Mouse (Mus musculus): ENCODE measurements around the gene Akap11.

DNA sequence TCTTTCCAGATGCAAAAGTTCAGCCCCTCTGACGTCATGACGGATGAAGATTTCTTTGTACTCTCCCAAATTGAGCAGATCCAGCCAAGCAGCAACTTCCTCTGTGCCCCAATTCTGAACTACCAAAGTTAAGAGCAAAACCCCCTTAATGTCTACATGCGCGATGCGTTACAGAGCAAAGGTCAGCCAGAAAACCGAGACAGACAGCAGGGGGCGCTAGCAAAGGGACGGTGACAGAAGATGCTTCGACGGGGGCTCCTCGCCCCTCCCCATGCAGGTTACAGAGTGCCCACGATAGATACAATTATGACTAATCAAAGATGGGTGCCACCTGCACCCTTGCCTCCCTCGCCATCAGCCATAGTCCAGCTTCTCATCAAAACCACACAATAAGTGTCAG, 39.3 kb upstream of the Akap11 start:
- TF ChIP-seq CTCF (IDR thresholded peaks at IDR 0.05; ENCODE audit: low read depth) = peak; percentile 31
- no peak for TF ChIP-seq EP300 (optimal IDR thresholded peaks at IDR 0.05)

Data from stomach, postnatal 0 days (tissue).